Mouse (Mus musculus): ENCODE measurements around the gene Ppfia3. TPM values are rescaled to one million over a fixed set of nuclear protein-coding genes. Genes with fewer than 3 reads are reported as not detected.

The Ppfia3 gene
- polyA plus RNA-seq, 1 experiment from 2014 or later: 6.9 TPM

GRCm38 (mm10) chr7:45315182-45315701 lies 51.6 kb downstream of the Ppfia3 start:
- Histone ChIP-seq H3K9ac (no peak overlapping the region), H3K4me2 (replicated peaks) (no peak overlapping the region), H3K27ac (no peak overlapping the region), H3K4me1 (replicated peaks) (peaks cover 10% of the 10 kb centered on the region; the same call in 1 of the 2 replicates), H3K4me3 (replicated peaks) (no peak overlapping the region), H3K36me3 (peaks cover under 1% of the 10 kb centered on the region; the same call in 1 of the 2 replicates), H3K27me3 (replicated peaks) (no peaks in the 10 kb centered on the region), H3K9me3 (no peaks in the 10 kb centered on the region)
- no peak for ATAC-seq
- 82% methylated on average over 10 of the region's 10 CpGs for WGBS

DNA sequence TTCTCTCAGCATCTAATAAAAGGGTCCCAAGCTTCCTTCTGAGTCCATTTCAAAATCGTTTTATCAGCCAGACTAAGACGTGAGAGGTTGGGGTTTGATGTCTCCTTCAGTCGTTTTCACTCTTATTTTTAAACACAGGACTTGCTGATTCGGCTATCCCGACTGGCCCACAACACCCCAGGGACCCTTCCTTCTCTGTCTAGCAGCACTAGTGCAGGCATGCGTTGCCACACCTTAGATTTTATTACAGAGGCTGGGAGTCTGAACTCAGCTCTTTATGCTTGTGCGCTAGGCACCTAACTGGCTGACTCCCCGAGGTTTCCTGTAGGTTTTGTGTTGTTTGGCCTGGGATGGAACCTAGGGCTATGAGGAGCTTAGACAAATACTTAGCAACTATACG lies 53.3 kb downstream of the Ppfia3 start:
- Histone ChIP-seq H3K9ac (no peak overlapping the region), H3K36me3 (peaks cover 2% of the 10 kb centered on the region; the same call in 1 of the 2 replicates), H3K4me3 (replicated peaks) (no peak overlapping the region), H3K27ac (peak overlapping the region; percentile 57), H3K4me1 (replicated peaks) (peaks cover 13% of the 10 kb centered on the region; the same call in 1 of the 2 replicates), H3K4me2 (replicated peaks) (no peak overlapping the region), H3K9me3 (no peaks in the 10 kb centered on the region), H3K27me3 (replicated peaks) (no peaks in the 10 kb centered on the region)
- 33% methylated on average over 9 of the region's 9 CpGs for WGBS
- peak; percentile 64; the same call in 1 of the 2 replicates for ATAC-seq

GRCm38 (mm10) chr7:45312686-45313453 lies 53.9 kb downstream of the Ppfia3 start:
- H3K36me3 ChIP-seq: peaks cover 2% of the 10 kb centered on the region; the same call in 1 of the 2 replicates
- peak overlapping the region; percentile 57 for H3K27ac ChIP-seq
- peaks cover 13% of the 10 kb centered on the region; the same call in 1 of the 2 replicates for H3K4me1 ChIP-seq (replicated peaks)
- ATAC-seq: no peak
- H3K9me3 ChIP-seq: no peaks in the 10 kb centered on the region
- WGBS: 14% methylated on average over 10 of the region's 10 CpGs
- no peak overlapping the region for H3K4me3 ChIP-seq (replicated peaks)
- no peaks in the 10 kb centered on the region for H3K27me3 ChIP-seq (replicated peaks)
- H3K4me2 ChIP-seq (replicated peaks): no peak overlapping the region
- no peak overlapping the region for H3K9ac ChIP-seq

GRCm38 (mm10) chr7:45312023-45312422 lies 54.8 kb downstream of the Ppfia3 start:
- Histone ChIP-seq H3K4me2 (replicated peaks) (0 out of 2 replicates have a peak overlapping the region, but pooled peaks have one; percentile 6), H3K36me3 (peaks cover 2% of the 10 kb centered on the region; the same call in 1 of the 2 replicates), H3K9me3 (no peaks in the 10 kb centered on the region), H3K9ac (no peak overlapping the region), H3K27ac (no peak overlapping the region), H3K4me3 (replicated peaks) (no peak overlapping the region), H3K27me3 (replicated peaks) (no peaks in the 10 kb centered on the region), H3K4me1 (replicated peaks) (peaks cover 13% of the 10 kb centered on the region; the same call in 1 of the 2 replicates)
- 24% methylated on average over 8 of the region's 8 CpGs for WGBS
- peak; percentile 37; the same call in 1 of the 2 replicates for ATAC-seq

DNA sequence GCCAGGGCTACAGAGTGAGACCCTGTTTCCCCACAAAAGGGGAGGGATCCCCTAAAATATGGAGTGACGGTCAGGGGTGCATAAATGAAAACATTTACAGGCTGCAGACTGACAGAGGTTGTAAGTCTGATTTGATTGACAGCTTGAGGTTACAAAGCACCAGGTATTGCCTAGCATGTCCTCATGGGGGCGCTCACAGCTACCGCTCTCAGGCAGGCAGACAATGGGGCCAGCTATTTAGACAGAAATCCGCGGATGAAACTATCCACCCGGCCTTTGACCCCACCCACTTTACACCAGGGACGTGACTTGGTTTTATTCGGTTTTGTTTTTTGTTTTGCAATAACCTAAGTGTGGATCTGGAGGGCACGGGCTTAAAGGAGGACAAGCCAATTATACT lies 57.4 kb downstream of the Ppfia3 start:
- WGBS: 18% methylated on average over 9 of the region's 9 CpGs
- H3K36me3 ChIP-seq: peaks cover 2% of the 10 kb centered on the region; the same call in 1 of the 2 replicates
- peaks cover 16% of the 10 kb centered on the region for H3K4me1 ChIP-seq (replicated peaks)
- H3K4me2 ChIP-seq (replicated peaks): no peak overlapping the region
- H3K9ac ChIP-seq: no peak overlapping the region
- H3K9me3 ChIP-seq: no peaks in the 10 kb centered on the region
- ATAC-seq: no peak
- H3K4me3 ChIP-seq (replicated peaks): no peak overlapping the region
- no peak overlapping the region for H3K27ac ChIP-seq
- H3K27me3 ChIP-seq (replicated peaks): no peaks in the 10 kb centered on the region

GRCm38 (mm10) chr7:45308551-45309240 lies 58.1 kb downstream of the Ppfia3 start:
- Histone ChIP-seq H3K4me3 (replicated peaks) (no peak overlapping the region), H3K9me3 (no peaks in the 10 kb centered on the region), H3K27ac (no peak overlapping the region), H3K36me3 (peaks cover 2% of the 10 kb centered on the region; the same call in 1 of the 2 replicates), H3K27me3 (replicated peaks) (no peaks in the 10 kb centered on the region), H3K4me2 (replicated peaks) (no peak overlapping the region), H3K9ac (no peak overlapping the region), H3K4me1 (replicated peaks) (peaks cover 14% of the 10 kb centered on the region)
- 68% methylated on average over 15 of the region's 15 CpGs for WGBS
- no peak for ATAC-seq

DNA sequence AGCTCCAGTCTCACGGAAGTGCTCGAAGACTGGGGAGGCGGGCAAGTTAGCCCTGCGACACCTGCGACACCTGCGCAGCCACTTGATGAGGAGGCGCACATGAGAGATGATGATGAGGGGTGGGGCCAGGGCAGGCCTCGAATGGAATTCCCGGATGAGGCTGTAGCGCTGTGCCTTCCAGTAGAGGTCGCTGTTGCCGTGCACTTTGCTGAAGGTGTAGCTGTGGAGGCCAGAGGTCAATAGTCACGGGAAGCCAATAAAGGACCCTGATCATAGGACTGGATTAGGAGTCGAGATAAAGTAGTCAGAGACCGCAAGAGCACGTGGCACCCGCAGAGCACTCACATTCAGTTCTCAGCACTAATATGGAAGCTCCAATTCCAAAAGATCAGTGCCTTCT lies 61.5 kb downstream of the Ppfia3 start:
- ATAC-seq: peak; percentile 81
- Histone ChIP-seq H3K36me3 (peaks cover 9% of the 10 kb centered on the region; the same call in 1 of the 2 replicates), H3K4me2 (replicated peaks) (peak overlapping the region; percentile 30), H3K9ac (no peak overlapping the region), H3K4me1 (replicated peaks) (peaks cover 6% of the 10 kb centered on the region), H3K27me3 (replicated peaks) (no peaks in the 10 kb centered on the region), H3K9me3 (no peaks in the 10 kb centered on the region), H3K4me3 (replicated peaks) (no peak overlapping the region), H3K27ac (no peak overlapping the region)
- 10% methylated on average over 17 of the region's 17 CpGs for WGBS

DNA sequence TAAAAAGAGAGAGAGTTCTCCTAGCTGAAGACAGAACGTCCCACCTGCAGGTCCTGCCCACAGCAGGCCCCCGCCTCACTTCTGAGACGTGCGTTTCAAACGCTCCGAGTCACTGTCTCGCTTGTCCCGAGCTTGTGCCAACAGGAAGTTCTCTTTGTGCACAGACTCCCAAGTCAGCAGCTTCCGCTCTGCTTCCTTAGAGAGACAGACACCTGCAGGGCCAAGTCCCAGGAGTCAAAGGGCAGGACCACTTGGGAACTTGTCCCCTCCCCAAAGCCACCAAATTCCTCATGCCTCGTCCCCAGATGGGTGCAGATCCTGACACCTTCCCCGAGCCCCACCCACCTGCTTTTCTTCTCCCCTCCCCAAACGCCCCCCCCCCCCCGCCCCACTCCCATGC lies 62.0 kb downstream of the Ppfia3 start:
- H3K27me3 ChIP-seq (replicated peaks): no peaks in the 10 kb centered on the region
- 0 out of 2 replicates have a peak, but pooled peaks cover 7% of the 10 kb centered on the region for H3K36me3 ChIP-seq
- no peak overlapping the region for H3K9ac ChIP-seq
- no peak overlapping the region for H3K27ac ChIP-seq
- peak; percentile 41 for ATAC-seq
- H3K9me3 ChIP-seq: no peaks in the 10 kb centered on the region
- H3K4me2 ChIP-seq (replicated peaks): peak overlapping the region; percentile 30
- H3K4me3 ChIP-seq (replicated peaks): no peak overlapping the region; the same call in 1 of the 2 replicates
- H3K4me1 ChIP-seq (replicated peaks): peaks cover 10% of the 10 kb centered on the region
- WGBS: 27% methylated on average over 11 of the region's 13 CpGs

DNA sequence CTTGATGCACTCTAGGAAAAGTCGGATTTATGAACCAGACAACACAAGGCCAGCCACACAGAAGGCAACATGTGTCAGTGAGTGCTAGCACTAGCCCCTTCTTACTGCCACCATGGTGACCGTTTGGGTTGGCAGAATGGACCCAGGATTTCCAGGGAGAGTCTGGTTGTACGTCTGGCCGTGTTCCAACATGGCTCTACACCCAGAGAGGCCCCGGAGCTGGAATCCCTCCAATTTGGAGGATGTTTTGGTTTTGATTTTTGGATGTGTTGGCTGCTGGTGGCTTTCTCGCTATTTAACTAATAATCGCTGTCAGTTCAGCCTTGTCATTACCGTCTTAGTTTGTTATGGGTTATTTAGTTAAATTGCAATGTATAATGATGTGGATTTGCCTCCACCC lies 64.2 kb downstream of the Ppfia3 start:
- H3K9ac ChIP-seq: no peak overlapping the region
- no peak for ATAC-seq
- H3K4me1 ChIP-seq (replicated peaks): peaks cover 9% of the 10 kb centered on the region
- H3K36me3 ChIP-seq: 0 out of 2 replicates have a peak, but pooled peaks cover 7% of the 10 kb centered on the region
- no peaks in the 10 kb centered on the region for H3K27me3 ChIP-seq (replicated peaks)
- no peak overlapping the region for H3K4me2 ChIP-seq (replicated peaks)
- H3K27ac ChIP-seq: no peak overlapping the region
- H3K9me3 ChIP-seq: no peaks in the 10 kb centered on the region
- WGBS: 67% methylated on average over 8 of the region's 8 CpGs
- no peak overlapping the region for H3K4me3 ChIP-seq (replicated peaks)

- no peak; the same call in none of the 2 replicates for ATAC-seq
- 13% methylated on average over 6 of the region's 6 CpGs for WGBS
Measured at GRCm38 (mm10) chr7:45300270-45300669, 66.5 kb downstream of the Ppfia3 start.

GRCm38 (mm10) chr7:45299752-45300151 lies 67.1 kb downstream of the Ppfia3 start:
- 14% methylated on average over 5 of the region's 5 CpGs for WGBS
- Histone ChIP-seq H3K27ac (no peak overlapping the region), H3K9me3 (no peaks in the 10 kb centered on the region), H3K4me2 (replicated peaks) (no peak overlapping the region), H3K4me3 (replicated peaks) (no peak overlapping the region), H3K4me1 (replicated peaks) (peaks cover 7% of the 10 kb centered on the region), H3K9ac (no peak overlapping the region), H3K36me3 (0 out of 2 replicates have a peak, but pooled peaks cover 7% of the 10 kb centered on the region), H3K27me3 (replicated peaks) (no peaks in the 10 kb centered on the region)
- peak; percentile 79 for ATAC-seq

More at GRCm38 (mm10) chr7:45300270-45300669, 66.5 kb downstream of the Ppfia3 start:
- Histone ChIP-seq H3K4me3 (replicated peaks) (no peak overlapping the region), H3K9me3 (no peaks in the 10 kb centered on the region), H3K4me2 (replicated peaks) (no peak overlapping the region), H3K27me3 (replicated peaks) (no peaks in the 10 kb centered on the region), H3K27ac (no peak overlapping the region), H3K4me1 (replicated peaks) (peaks cover 9% of the 10 kb centered on the region), H3K36me3 (0 out of 2 replicates have a peak, but pooled peaks cover 7% of the 10 kb centered on the region), H3K9ac (no peak overlapping the region)

DNA sequence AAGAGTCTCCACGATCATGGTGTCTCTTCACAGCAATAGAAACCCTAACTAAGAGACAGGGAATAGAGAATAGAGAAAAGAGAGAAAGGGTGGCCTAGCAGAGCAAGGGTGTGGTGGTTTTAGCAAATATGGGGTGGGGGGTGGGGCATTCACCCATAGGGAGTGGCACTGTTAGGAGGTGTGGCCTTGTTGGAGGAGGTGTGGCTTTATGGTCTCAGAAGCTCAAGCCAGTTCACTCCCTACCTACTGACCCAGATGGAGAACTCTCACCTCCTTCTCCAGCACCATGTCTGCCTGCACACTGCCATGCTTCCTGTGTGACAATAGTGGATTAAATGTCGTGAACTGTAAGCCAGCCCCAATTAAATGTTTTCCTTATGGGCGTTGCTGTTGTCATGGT lies 69.3 kb downstream of the Ppfia3 start:
- no peak overlapping the region for H3K27ac ChIP-seq
- H3K36me3 ChIP-seq: no peaks in the 10 kb centered on the region
- H3K4me2 ChIP-seq (replicated peaks): no peak overlapping the region
- 0 out of 2 replicates have a peak, but pooled peaks cover 2% of the 10 kb centered on the region for H3K27me3 ChIP-seq (replicated peaks)
- H3K4me3 ChIP-seq (replicated peaks): no peak overlapping the region
- H3K9me3 ChIP-seq: no peaks in the 10 kb centered on the region
- 62% methylated on average over 3 of the region's 3 CpGs for WGBS
- H3K9ac ChIP-seq: no peak overlapping the region
- ATAC-seq: no peak
- H3K4me1 ChIP-seq (replicated peaks): peaks cover 5% of the 10 kb centered on the region

Measured in intestine, embryonic 15.5 days (tissue).